Mouse (Mus musculus) bone marrow, adult 2 months (tissue): Measurements from ENCODE around the gene Hoxa9.

ENCODE experiments used
- CTCF ChIP-seq: fragments of 200-500 bp; IDR thresholded peaks from 2 replicates; pipeline ENCODE4 v1.5.1; 2011; ENCODE audit warnings: low read length, control low read depth; ENCODE audit not compliant: control insufficient read depth, insufficient read depth
- POLR2A ChIP-seq: fragments of 200-500 bp; IDR thresholded peaks from 2 replicates; pipeline ENCODE4 v1.6.1; 2011; ENCODE audit warnings: low read depth, mild to moderate bottlenecking, control low read depth, low read length, borderline replicate concordance; ENCODE audit not compliant: control insufficient read depth

DNA sequence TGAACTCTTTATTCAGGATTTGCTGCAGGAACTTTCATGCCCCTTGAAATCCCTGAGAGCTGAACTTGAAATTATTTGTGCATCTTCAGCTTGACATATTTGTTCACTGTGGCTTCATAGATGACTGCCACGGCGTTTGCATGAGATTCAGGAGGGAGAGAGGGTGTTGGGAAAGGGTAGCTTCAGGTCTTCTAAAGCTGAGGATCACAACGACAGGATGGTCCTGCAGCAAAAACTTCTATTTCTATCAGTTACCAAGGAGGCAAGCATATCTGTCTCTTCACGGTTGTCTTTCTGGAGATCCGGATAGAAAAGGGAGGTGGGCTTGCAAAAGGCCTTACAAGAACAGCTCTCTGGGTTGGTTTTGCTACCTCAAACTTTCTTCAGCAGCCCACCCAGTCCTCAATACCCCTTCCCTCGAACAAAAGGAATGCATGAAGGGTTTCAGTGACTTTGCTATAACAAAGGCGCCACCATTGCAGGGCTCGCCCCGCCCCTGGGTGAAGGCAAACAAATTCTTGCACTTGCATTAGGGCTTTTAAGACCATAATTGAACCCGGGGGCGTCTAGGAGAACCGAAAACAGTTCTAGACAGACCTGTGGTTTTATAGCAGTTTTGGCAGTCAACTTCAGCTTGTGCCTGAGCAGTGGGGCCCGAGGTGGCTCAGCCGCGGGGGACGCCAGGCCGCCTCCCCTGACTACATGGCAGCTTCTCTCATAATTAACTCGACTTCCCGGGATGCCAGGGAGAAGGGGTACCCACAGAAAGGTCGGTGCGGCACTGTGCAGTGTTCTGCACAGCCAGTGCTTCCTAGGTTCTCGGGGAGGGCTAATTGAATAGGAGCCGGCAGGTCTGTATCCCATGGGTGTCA lies 17.1 kb upstream of the Hoxa9 start:
- TF ChIP-seq CTCF: no peak
- TF ChIP-seq POLR2A: no peak
